Mouse (Mus musculus) gonadal fat pad, adult 2 months (tissue): ENCODE data around the gene Tnfsf12. TPM values are rescaled to one million over a fixed set of nuclear protein-coding genes. Genes with fewer than 3 reads are reported as not detected.
"Not testable (repeated sequence)": the region's sequence is repeated elsewhere in the genome, so short reads cannot be mapped to it uniquely, and the experiment has no call there.

Experiments used
- DNase-seq: peaks from one replicate; pipeline ENCODE4 v3.0.0-alpha.2; 2012; ENCODE audit warnings: low read depth
- polyA plus RNA-seq: library from polyadenylated mRNA; depleted of rRNA; stranded (reverse); fragments of >200 nt; gene quantifications from 2 replicates; pipeline ENCODE4 v1.2.3, GENCODE M21; 2012; rRNA removed

The Tnfsf12 gene
- polyA plus RNA-seq: 21.3 and 27.6 TPM in 2 replicates

GRCm38 (mm10) chr11:69695361-69696181, at the start of gene Tnfsf12, which contains the start of gene Tnfsfm13:
TSS of gene Tnfsf12 (minus strand) at chr11:69695849.
TSS of gene Tnfsfm13 (minus strand) at chr11:69696098.
- DNase-seq: no peak

GRCm38 (mm10) chr11:69731408-69731807, 35.8 kb upstream of the Tnfsf12 start:
- not testable (repeated sequence) for DNase-seq

- no peak for DNase-seq
Observed at GRCm38 (mm10) chr11:69729063-69729462, 33.4 kb upstream of the Tnfsf12 start.

- no peak for DNase-seq
Observed at GRCm38 (mm10) chr11:69725951-69726350, 30.3 kb upstream of the Tnfsf12 start.

GRCm38 (mm10) chr11:69723074-69723473, 27.4 kb upstream of the Tnfsf12 start:
- no peak for DNase-seq

GRCm38 (mm10) chr11:69720852-69721251, 25.2 kb upstream of the Tnfsf12 start:
- peak; percentile 45 for DNase-seq

- DNase-seq: no peak
Observed at GRCm38 (mm10) chr11:69719423-69719822, 23.8 kb upstream of the Tnfsf12 start.

GRCm38 (mm10) chr11:69718661-69719060, 23.0 kb upstream of the Tnfsf12 start:
- DNase-seq: no peak

GRCm38 (mm10) chr11:69716953-69717352, 21.3 kb upstream of the Tnfsf12 start:
- DNase-seq: no peak

- peak; percentile 75 for DNase-seq
Observed at GRCm38 (mm10) chr11:69715929-69716328, 20.3 kb upstream of the Tnfsf12 start.

GRCm38 (mm10) chr11:69715482-69715881, 19.8 kb upstream of the Tnfsf12 start:
- no peak for DNase-seq

- no peak for DNase-seq
Observed at GRCm38 (mm10) chr11:69714636-69715329, 19.1 kb upstream of the Tnfsf12 start.

- DNase-seq: no peak
Observed at GRCm38 (mm10) chr11:69712954-69713672, 17.5 kb upstream of the Tnfsf12 start.

GRCm38 (mm10) chr11:69711082-69711481, 15.4 kb upstream of the Tnfsf12 start:
- DNase-seq: no peak

GRCm38 (mm10) chr11:69710470-69710869, 14.8 kb upstream of the Tnfsf12 start:
- DNase-seq: no peak

- DNase-seq: no peak
Observed at GRCm38 (mm10) chr11:69709554-69710446, 14.2 kb upstream of the Tnfsf12 start.

- no peak for DNase-seq
Observed at GRCm38 (mm10) chr11:69708614-69709265, 13.1 kb upstream of the Tnfsf12 start.

- DNase-seq: no peak
Observed at GRCm38 (mm10) chr11:69707873-69708381, 12.3 kb upstream of the Tnfsf12 start.

GRCm38 (mm10) chr11:69707480-69707847, 11.8 kb upstream of the Tnfsf12 start:
- DNase-seq: no peak

GRCm38 (mm10) chr11:69706775-69707479, 11.3 kb upstream of the Tnfsf12 start:
- DNase-seq: no peak
